28 mouse cellular contexts compared by ENCODE assay signal in genomic region chr4:10936766-10937165, GRCm38 (mm10).
DNase-seq lines count a peak whose midpoint lies in the region; ATAC-seq and TF ChIP-seq lines count a peak whose summit lies in the region.
"Had no signal": no experiment of that assay in that cellular context is flagged by ENCODE, and none has a peak within 500 bp of the region (broad histone marks: within the 10 kb centered on the region; RNA-seq: fewer than 3 reads in every experiment).

No protein-coding gene starts in this region.

- TF ChIP-seq POLR2A in ES-Bruce4 (IDR thresholded peaks at IDR 0.05; ENCODE audit: insufficient read depth, low read length), result no peak

- no peak overlapping the region for H3K9ac ChIP-seq in intestine, embryonic 14.5 days (ENCODE audit: low read length)
- H3K9ac ChIP-seq in intestine, postnatal 0 days (ENCODE audit: low read depth, low read length), result no peak overlapping the region
- H3K9ac ChIP-seq in ES-Bruce4 (ENCODE audit: low read depth, poor library complexity, severe bottlenecking), result no peak overlapping the region
- no peak overlapping the region for H3K9ac ChIP-seq in stomach, postnatal 0 days (ENCODE audit: low read length)
- H3K9ac ChIP-seq: embryonic facial prominence, embryonic 12.5 days; embryonic facial prominence, embryonic 15.5 days; forebrain, embryonic 12.5 days; forebrain, embryonic 15.5 days; heart, embryonic 12.5 days; heart, embryonic 15.5 days; hindbrain, embryonic 14.5 days had no signal

- no peaks in the 10 kb centered on the region for H3K36me3 ChIP-seq in intestine, embryonic 14.5 days (ENCODE audit: control insufficient read depth, insufficient read depth, low read length)
- no peaks in the 10 kb centered on the region for H3K36me3 ChIP-seq in intestine, postnatal 0 days (ENCODE audit: control insufficient read depth, insufficient read depth)
- H3K36me3 ChIP-seq in ES-Bruce4 (ENCODE audit: control insufficient read depth, insufficient read depth, low read length, poor library complexity, severe bottlenecking), result no peaks in the 10 kb centered on the region
- H3K36me3 ChIP-seq in stomach, postnatal 0 days (ENCODE audit: control insufficient read depth, insufficient read depth, low read length), result no peaks in the 10 kb centered on the region
- H3K36me3 ChIP-seq: embryonic facial prominence, embryonic 12.5 days; embryonic facial prominence, embryonic 15.5 days; forebrain, embryonic 12.5 days; forebrain, embryonic 15.5 days; heart, embryonic 12.5 days; heart, embryonic 15.5 days had no signal

- no peak for ATAC-seq in intestine, embryonic 14.5 days (replicated peaks; ENCODE audit: low FRiP score, low TSS enrichment, low read depth)
- ATAC-seq in intestine, postnatal 0 days, result no peak
- ATAC-seq in stomach, postnatal 0 days (ENCODE audit: low FRiP score, low TSS enrichment), result no peak
- ATAC-seq: CD4-positive, CD25-positive, alpha-beta regulatory T cell, adult 4 months; forebrain, embryonic 15.5 days; hindbrain, postnatal 0 days; inflammation-experienced regulatory T-cells, adult 6 months had no signal

- no peak for TF ChIP-seq EP300 in ES-Bruce4 (IDR thresholded peaks at IDR 0.05; ENCODE audit: insufficient read depth, low read depth, low read length)
- TF ChIP-seq EP300 in stomach, postnatal 0 days (optimal IDR thresholded peaks at IDR 0.05), result no peak

- no peaks in the 10 kb centered on the region for H3K4me1 ChIP-seq in intestine, embryonic 14.5 days (replicated peaks; ENCODE audit: control insufficient read depth, insufficient read depth, low read length)
- no peaks in the 10 kb centered on the region for H3K4me1 ChIP-seq in intestine, postnatal 0 days (replicated peaks; ENCODE audit: control insufficient read depth, insufficient read depth, low read length)
- H3K4me1 ChIP-seq in ES-Bruce4 (ENCODE audit: control insufficient read depth, insufficient read depth, low read length), result peaks cover 12% of the 10 kb centered on the region
- no peaks in the 10 kb centered on the region for H3K4me1 ChIP-seq in stomach, postnatal 0 days (replicated peaks; ENCODE audit: control insufficient read depth, insufficient read depth)
- H3K4me1 ChIP-seq: embryonic facial prominence, embryonic 12.5 days; embryonic facial prominence, embryonic 15.5 days; forebrain, embryonic 12.5 days; forebrain, embryonic 15.5 days had no signal

- WGBS in intestine, embryonic 14.5 days, result 85% methylated on average over 4 of the region's 4 CpGs
- 80% methylated on average over 4 of the region's 4 CpGs for WGBS in intestine, postnatal 0 days
- WGBS in stomach, postnatal 0 days, result 84% methylated on average over 4 of the region's 4 CpGs

- H3K4me2 ChIP-seq in intestine, embryonic 14.5 days (ENCODE audit: low read length), result no peak overlapping the region
- no peak overlapping the region for H3K4me2 ChIP-seq in intestine, postnatal 0 days (replicated peaks; ENCODE audit: low read depth)
- H3K4me2 ChIP-seq in stomach, postnatal 0 days (replicated peaks; ENCODE audit: low read depth), result no peak overlapping the region
- H3K4me2 ChIP-seq: embryonic facial prominence, embryonic 12.5 days; embryonic facial prominence, embryonic 15.5 days; forebrain, embryonic 12.5 days; forebrain, embryonic 15.5 days; heart, embryonic 12.5 days; heart, embryonic 15.5 days; hindbrain, embryonic 14.5 days had no signal

- H3K9me3 ChIP-seq in intestine, embryonic 14.5 days (ENCODE audit: control insufficient read depth, low read length), result no peaks in the 10 kb centered on the region
- H3K9me3 ChIP-seq in intestine, postnatal 0 days (ENCODE audit: control insufficient read depth), result no peaks in the 10 kb centered on the region
- no peaks in the 10 kb centered on the region for H3K9me3 ChIP-seq in ES-Bruce4 (replicated peaks; ENCODE audit: control insufficient read depth, insufficient read depth, low read length, poor library complexity, severe bottlenecking)
- H3K9me3 ChIP-seq in stomach, postnatal 0 days (ENCODE audit: control insufficient read depth, low read length), result no peaks in the 10 kb centered on the region
- H3K9me3 ChIP-seq: embryonic facial prominence, embryonic 12.5 days; embryonic facial prominence, embryonic 15.5 days; forebrain, embryonic 12.5 days; forebrain, embryonic 15.5 days; heart, embryonic 15.5 days had no signal

- no peaks in the 10 kb centered on the region for H3K27me3 ChIP-seq in intestine, embryonic 14.5 days (replicated peaks; ENCODE audit: control insufficient read depth, insufficient read depth, low read length)
- no peaks in the 10 kb centered on the region for H3K27me3 ChIP-seq in intestine, postnatal 0 days (replicated peaks; ENCODE audit: control insufficient read depth, insufficient read depth, low read length)
- H3K27me3 ChIP-seq in ES-Bruce4 (ENCODE audit: control insufficient read depth, insufficient read depth, low read length, poor library complexity, severe bottlenecking), result no peaks in the 10 kb centered on the region
- H3K27me3 ChIP-seq in stomach, postnatal 0 days (ENCODE audit: control insufficient read depth, insufficient read depth, low read length), result no peaks in the 10 kb centered on the region
- H3K27me3 ChIP-seq: embryonic facial prominence, embryonic 12.5 days; embryonic facial prominence, embryonic 15.5 days; forebrain, embryonic 12.5 days; forebrain, embryonic 15.5 days; heart, embryonic 12.5 days; heart, embryonic 15.5 days had no signal

- no peak overlapping the region for H3K27ac ChIP-seq in intestine, embryonic 14.5 days (ENCODE audit: low read depth)
- no peak overlapping the region for H3K27ac ChIP-seq in intestine, postnatal 0 days (ENCODE audit: low read depth, low read length)
- peak overlapping the region; percentile 22; the same call in 1 of the 2 replicates for H3K27ac ChIP-seq in ES-Bruce4 (ENCODE audit: insufficient read depth, low read length)
- no peak overlapping the region for H3K27ac ChIP-seq in stomach, postnatal 0 days (replicated peaks)
- H3K27ac ChIP-seq: embryonic facial prominence, embryonic 12.5 days; embryonic facial prominence, embryonic 15.5 days; forebrain, embryonic 12.5 days; forebrain, embryonic 15.5 days; gastrocnemius, adult 2 months; heart, embryonic 15.5 days; hindbrain, embryonic 14.5 days; hindbrain, postnatal 0 days had no signal

- no peak overlapping the region for H3K4me3 ChIP-seq in intestine, embryonic 14.5 days (ENCODE audit: low read depth, low read length)
- H3K4me3 ChIP-seq in intestine, postnatal 0 days (ENCODE audit: low read depth, low read length), result no peak overlapping the region
- 0 out of 2 replicates have a peak overlapping the region, but pooled peaks have one; percentile 6 for H3K4me3 ChIP-seq in ES-Bruce4 (ENCODE audit: low read depth, low read length)
- H3K4me3 ChIP-seq in stomach, postnatal 0 days (ENCODE audit: low read depth, low read length), result no peak overlapping the region
- H3K4me3 ChIP-seq: embryonic facial prominence, embryonic 12.5 days; embryonic facial prominence, embryonic 15.5 days; forebrain, embryonic 12.5 days; forebrain, embryonic 15.5 days; gastrocnemius, adult 2 months; heart, embryonic 12.5 days; heart, embryonic 15.5 days had no signal

- DNase-seq in intestine, embryonic 14.5 days (ENCODE audit: low spot score), result peak; percentile 33
- DNase-seq in testis, postnatal 10 days (ENCODE audit: low spot score), result peak; percentile 14
- DNase-seq in testis, postnatal 14 days (ENCODE audit: low spot score), result no peak
- DNase-seq in stomach, postnatal 0 days (ENCODE audit: low spot score), result peak; percentile 11
- DNase-seq in yolk sac, embryonic 10.5 days (ENCODE audit: low spot score), result no peak
- DNase-seq: adrenal gland, adult 2 months; adrenal gland, postnatal 14 days; cerebellum, adult 11 months; cerebellum, adult 2 months; cerebellum, adult 9-11 months; cerebellum, postnatal 25 days; gastrocnemius, adult 2 months; gastrocnemius, postnatal 14 days; heart, adult 11 months; heart, postnatal 10 days; heart, postnatal 36 days had no signal

- TF ChIP-seq CTCF in intestine, postnatal 0 days (IDR thresholded peaks at IDR 0.05; ENCODE audit: low read depth), result no peak
- TF ChIP-seq CTCF in ES-Bruce4 (IDR thresholded peaks at IDR 0.05; ENCODE audit: low read depth, low read length), result no peak
- no peak for TF ChIP-seq CTCF in stomach, postnatal 0 days (IDR thresholded peaks at IDR 0.05; ENCODE audit: low read depth)

Comparison
In these comparisons a context has a peak if more than half of its experiments do, and no peak if none do; other contexts are left out.
1. DNase-seq: peak in intestine, embryonic 14.5 days (single experiment), testis, postnatal 10 days (single experiment) and stomach, postnatal 0 days (single experiment); none in testis, postnatal 14 days (single experiment) and yolk sac, embryonic 10.5 days (single experiment).